Mouse (Mus musculus) CH12.LX (cell line): Measurements from ENCODE around the gene Olfr518. TPM values are rescaled to one million over a fixed set of nuclear protein-coding genes. Genes with fewer than 3 reads are reported as not detected.

Experiments
- DNase-seq: peaks from one replicate; pipeline ENCODE4 v3.0.0-alpha.2; 2013; ENCODE audit errors: extremely low read depth
- H3K27ac ChIP-seq: 2 replicates; pipeline ENCODE4 v1.5.1; 2012; ENCODE audit warnings: low read depth, mild to moderate bottlenecking, control low read depth, moderate library complexity; ENCODE audit not compliant: insufficient read depth
- H3K27me3 ChIP-seq: replicated peaks from 2 replicates; pipeline ENCODE3; 2012; ENCODE audit warnings: inconsistent platforms
- H3K36me3 ChIP-seq, 2 experiments: replicated peaks in 1 of 2; 2 replicates each; pipeline versions ENCODE3 to v1.6.1; 2012; ENCODE audit warnings: inconsistent platforms in 1 of 2, low read length in 1 of 2, mild to moderate bottlenecking in 1 of 2, mixed read lengths in 1 of 2, moderate library complexity in 1 of 2; ENCODE audit not compliant: control insufficient read depth in 1 of 2, insufficient read depth in 1 of 2
- H3K4me1 ChIP-seq, 2 experiments: 2 replicates each; pipeline ENCODE4 v1.6.1; 2012; ENCODE audit warnings: inconsistent platforms in 1 of 2, moderate library complexity in 1 of 2; ENCODE audit not compliant: insufficient read depth in 2 of 2, control insufficient read depth in 1 of 2
- H3K4me2 ChIP-seq: 2 replicates; pipeline ENCODE4 v1.6.1; 2012; ENCODE audit warnings: low read depth, mild to moderate bottlenecking, control low read depth; ENCODE audit not compliant: poor library complexity, insufficient read depth, severe bottlenecking
- H3K4me3 ChIP-seq, 3 experiments: fragments of 150-350 bp in 1 of 3; sonication (generic) in 1 of 3; replicated peaks in 1 of 3; 2 replicates each; pipeline versions ENCODE3 to v1.5.1; 2011 to 2012; ENCODE audit warnings: low read depth in 2 of 3, low read length in 2 of 3, mild to moderate bottlenecking in 2 of 3, moderate library complexity in 2 of 3, control low read depth in 1 of 3, improper control_type of control experiment in 1 of 3, inconsistent platforms in 1 of 3, mixed read lengths in 1 of 3; ENCODE audit not compliant: poor library complexity in 1 of 3
- H3K79me2 ChIP-seq: replicated peaks from 2 replicates; pipeline ENCODE4 v1.6.1; 2012; ENCODE audit warnings: mild to moderate bottlenecking, moderate library complexity; ENCODE audit not compliant: control insufficient read depth, poor library complexity, insufficient read depth, severe bottlenecking; ENCODE audit errors: extremely low read depth
- H3K9ac ChIP-seq: 2 replicates; pipeline ENCODE4 v1.6.1; 2012; ENCODE audit warnings: low read depth, mild to moderate bottlenecking, control low read depth, moderate library complexity; ENCODE audit not compliant: insufficient read depth
- H3K9me3 ChIP-seq: replicated peaks from 2 replicates; pipeline ENCODE3; 2012; ENCODE audit warnings: low read length, inconsistent platforms, mixed read lengths
- CHD1 ChIP-seq: IDR thresholded peaks from 2 replicates; pipeline ENCODE4 v1.6.1; 2012; ENCODE audit warnings: low read depth, low read length, improper control_type of control experiment, inconsistent platforms
- CHD2 ChIP-seq: IDR thresholded peaks from 2 replicates; pipeline ENCODE4 v1.6.1; 2011; ENCODE audit warnings: low read length, improper control_type of control experiment
- CTCF ChIP-seq, 2 experiments: IDR thresholded peaks in 1 of 2; conservative IDR thresholded peaks in 1 of 2; 2 replicates each; pipeline ENCODE4 v1.5.1; 2011 to 2012; ENCODE audit warnings: low read depth in 2 of 2, low read length in 2 of 2, improper control_type of control experiment in 1 of 2, inconsistent platforms in 1 of 2, mild to moderate bottlenecking in 1 of 2, moderate library complexity in 1 of 2
- E2F4 ChIP-seq: IDR thresholded peaks from 2 replicates; pipeline ENCODE4 v1.6.1; 2011; ENCODE audit warnings: low read depth, low read length, improper control_type of control experiment; ENCODE audit not compliant: insufficient replicate concordance
- ELF1 ChIP-seq: IDR thresholded peaks from 2 replicates; pipeline ENCODE4 v1.6.1; 2014; ENCODE audit warnings: low read depth, mild to moderate bottlenecking, inconsistent platforms, low read length, improper control_type of control experiment
- ETS1 ChIP-seq: conservative IDR thresholded peaks from 2 replicates; pipeline ENCODE4 v1.6.1; 2012; ENCODE audit warnings: low read depth, mild to moderate bottlenecking, inconsistent platforms, low read length, improper control_type of control experiment, moderate library complexity
- GABPA ChIP-seq: IDR thresholded peaks from 2 replicates; pipeline ENCODE4 v1.6.1; 2012; ENCODE audit warnings: low read depth, low read length, improper control_type of control experiment, inconsistent platforms; ENCODE audit not compliant: insufficient replicate concordance
- HCFC1 ChIP-seq: IDR thresholded peaks from 2 replicates; pipeline ENCODE4 v1.6.1; 2012; ENCODE audit warnings: low read depth, mild to moderate bottlenecking, inconsistent platforms, low read length, improper control_type of control experiment
- JUN ChIP-seq: IDR thresholded peaks from 2 replicates; pipeline ENCODE4 v1.6.1; 2011; ENCODE audit warnings: low read depth, mild to moderate bottlenecking, low read length, improper control_type of control experiment, moderate library complexity; ENCODE audit not compliant: insufficient read depth
- JUND ChIP-seq: conservative IDR thresholded peaks from 2 replicates; pipeline ENCODE4 v1.6.1; 2011; ENCODE audit warnings: low read depth, low read length, improper control_type of control experiment
- KAT2A ChIP-seq: IDR thresholded peaks from 2 replicates; pipeline ENCODE4 v1.6.1; 2012; ENCODE audit warnings: low read length, improper control_type of control experiment, inconsistent platforms; ENCODE audit not compliant: insufficient replicate concordance
- MAFK ChIP-seq: IDR thresholded peaks from 2 replicates; pipeline ENCODE4 v1.6.1; 2011; ENCODE audit warnings: low read length, improper control_type of control experiment; ENCODE audit not compliant: insufficient replicate concordance
- MAZ ChIP-seq: IDR thresholded peaks from 2 replicates; pipeline ENCODE4 v1.6.1; 2012; ENCODE audit warnings: low read depth, mild to moderate bottlenecking, inconsistent platforms, low read length, improper control_type of control experiment, moderate library complexity
- MEF2A ChIP-seq: IDR thresholded peaks from 2 replicates; pipeline ENCODE4 v1.6.1; 2014; ENCODE audit warnings: low read depth, mild to moderate bottlenecking, inconsistent platforms, low read length, improper control_type of control experiment, borderline replicate concordance
- MXI1 ChIP-seq: IDR thresholded peaks from 2 replicates; pipeline ENCODE4 v1.6.1; 2011; ENCODE audit warnings: mild to moderate bottlenecking, low read depth, low read length, improper control_type of control experiment
- NELFE ChIP-seq: IDR thresholded peaks from 2 replicates; pipeline ENCODE4 v1.6.1; 2011; ENCODE audit warnings: low read depth, low read length, improper control_type of control experiment
- NRF1 ChIP-seq: IDR thresholded peaks from 2 replicates; pipeline ENCODE4 v1.6.1; 2014; ENCODE audit warnings: low read depth, mild to moderate bottlenecking, inconsistent platforms, low read length, improper control_type of control experiment, moderate library complexity
- POLR2A ChIP-seq: IDR thresholded peaks from 2 replicates; pipeline ENCODE4 v1.6.1; 2011; ENCODE audit warnings: low read depth, mild to moderate bottlenecking, improper control_type of control experiment, low read length
- POLR2AphosphoS2 ChIP-seq: IDR thresholded peaks from 2 replicates; pipeline ENCODE4 v1.6.1; 2011; ENCODE audit warnings: low read depth, low read length, improper control_type of control experiment
- RAD21 ChIP-seq: IDR thresholded peaks from 2 replicates; pipeline ENCODE4 v1.6.1; 2011; ENCODE audit warnings: low read depth, mild to moderate bottlenecking, low read length, improper control_type of control experiment, moderate library complexity
- RCOR1 ChIP-seq: conservative IDR thresholded peaks from 2 replicates; pipeline ENCODE4 v1.6.1; 2012; ENCODE audit warnings: low read depth, mild to moderate bottlenecking, inconsistent platforms, low read length, improper control_type of control experiment
- SIN3A ChIP-seq: IDR thresholded peaks from 2 replicates; pipeline ENCODE4 v1.6.1; 2012; ENCODE audit warnings: low read length, improper control_type of control experiment, inconsistent platforms
- USF1 ChIP-seq: IDR thresholded peaks from 2 replicates; pipeline ENCODE4 v1.6.1; 2014; ENCODE audit warnings: low read depth, mild to moderate bottlenecking, inconsistent platforms, low read length, improper control_type of control experiment
- ZC3H11A ChIP-seq: IDR thresholded peaks from 2 replicates; pipeline ENCODE4 v1.6.1; 2012; ENCODE audit warnings: low read depth, mild to moderate bottlenecking, inconsistent platforms, low read length, improper control_type of control experiment
- dilution Hi-C: fragments of 300-500 bp; cut with MboI; formaldehyde crosslinking; loops from 2 replicates; pipeline ENCODE4 v1.14.3; 2020; ENCODE audit warnings: low sequenced_read_pairs; ENCODE audit not compliant: extremely low pct_unique_long_range_greater_than_20kb, extremely low pct_ligation_motif_present
- in situ Hi-C: fragments of 300-500 bp; cut with MboI; formaldehyde crosslinking; loops from 3 replicates; pipeline ENCODE4 v1.14.3; 2019; ENCODE audit warnings: low sequenced_read_pairs, low pct_ligation_motif_present, low pct_unique_long_range_greater_than_20kb, mixed read lengths
- polyA plus RNA-seq: library from polyadenylated mRNA; unstranded; fragments of >175 nt; gene quantifications from 2 replicates; pipeline ENCODE4 v1.2.1, GENCODE M21; 2012; ENCODE audit warnings: low read depth; ENCODE audit not compliant: insufficient read length
- total RNA-seq, 2 experiments: library from RNA; depleted of rRNA; stranded (reverse); fragments of 300-350 nt in 1 of 2; fragments of >200 nt in 1 of 2; gene quantifications; 2 replicates each; pipeline ENCODE4 v1.2.3; 2012 to 2014

Gene Olfr518
- total and polyA plus RNA-seq, 3 experiments = not detected

- DNase-seq = no peak
- no peak overlapping the region for H3K4me3 ChIP-seq
- in situ Hi-C loops (no loop called here), dilution Hi-C loops (no loop called here)
- TF ChIP-seq ZC3H11A (no peak), MAZ (no peak), CHD2 (no peak), NRF1 (no peak), RCOR1 (no peak), POLR2AphosphoS2 (no peak), CTCF (conservative IDR thresholded peaks at IDR 0.05 in 1 of 2, IDR thresholded peaks at IDR 0.05 in 1 of 2; ENCODE audit: low read depth in 2 of 2, low read length in 2 of 2) (no peak), USF1 (no peak), MEF2A (no peak), MAFK (no peak)
- no peaks in the 10 kb centered on the region for H3K4me1 ChIP-seq
- no peak overlapping the region for H3K4me2 ChIP-seq
- H3K9me3 ChIP-seq = no peaks in the 10 kb centered on the region
- H3K79me2 ChIP-seq = no peaks in the 10 kb centered on the region
- no peaks in the 10 kb centered on the region for H3K36me3 ChIP-seq
- no peak overlapping the region for H3K9ac ChIP-seq
- peaks cover 38% of the 10 kb centered on the region for H3K27me3 ChIP-seq
- H3K27ac ChIP-seq = no peak overlapping the region
These were observed 19.2 kb upstream of the Olfr518 start for GRCm38 (mm10) chr7:108903969-108904368.

- no peak within 1 kb of the TSS for H3K4me3 ChIP-seq
- in situ Hi-C loops (no loop called here), dilution Hi-C loops (no loop called here)
- no peak within 1 kb of the TSS for H3K4me2 ChIP-seq
- no peaks in the 10 kb centered on the region for H3K36me3 ChIP-seq
- DNase-seq = no peak
- H3K9ac ChIP-seq = no peak within 1 kb of the TSS
- H3K27ac ChIP-seq = no peak within 1 kb of the TSS
- no peaks in the 10 kb centered on the region for H3K79me2 ChIP-seq
- no peak for TF ChIP-seq NELFE
- TF ChIP-seq MAZ = no peak
- no peaks in the 10 kb centered on the region for H3K9me3 ChIP-seq
- H3K27me3 ChIP-seq = peaks cover 43% of the 10 kb centered on the region
- H3K4me1 ChIP-seq = no peaks in the 10 kb centered on the region
These were observed 9.5 kb upstream of the Olfr518 start, which contains the start of gene Olfr519 for GRCm38 (mm10) chr7:108894320-108894719. Gene Olfr519 (minus strand): TSS chr7:108894420.

- dilution Hi-C loops = no loop called here
- H3K9me3 ChIP-seq = no peaks in the 10 kb centered on the region
- DNase-seq = no peak
- H3K27ac ChIP-seq = no peak within 1 kb of the TSS
- peaks cover 42% of the 10 kb centered on the region for H3K27me3 ChIP-seq
- no peaks in the 10 kb centered on the region for H3K36me3 ChIP-seq
- in situ Hi-C loops = no loop called here
- H3K79me2 ChIP-seq = no peaks in the 10 kb centered on the region
- H3K9ac ChIP-seq = no peak within 1 kb of the TSS
- H3K4me1 ChIP-seq = no peaks in the 10 kb centered on the region
- TF ChIP-seq MXI1 (no peak), RAD21 (no peak), E2F4 (no peak), CHD1 (no peak), SIN3A (no peak), ETS1 (no peak), MAZ (no peak), JUN (no peak), POLR2A (no peak), ELF1 (no peak), ZC3H11A (no peak), KAT2A (no peak), CHD2 (no peak), JUND (no peak), MAFK (no peak), HCFC1 (no peak), GABPA (no peak)
- no peak within 1 kb of the TSS for H3K4me2 ChIP-seq
- H3K4me3 ChIP-seq = no peak within 1 kb of the TSS
These were observed 12.5 kb downstream of the Olfr518 start, which contains the start of gene Olfr517 for GRCm38 (mm10) chr7:108872279-108872678. Gene Olfr517 (minus strand): TSS chr7:108872379.
